Mouse (Mus musculus) T-helper 2 cell (primary cell): Measurements from ENCODE around the gene Smg9.
"Not testable (repeated sequence)": the region's sequence is repeated elsewhere in the genome, so short reads cannot be mapped to it uniquely, and the experiment has no call there.

ENCODE experiments used
- in situ Hi-C: fragments of 300-600 bp; cut with MboI, MseI; formaldehyde crosslinking; loops from one replicate; pipeline ENCODE4 v1.15.1; 2025; ENCODE audit warnings: high pct_unique_total_duplicates

Smg9 gene

GRCm38 (mm10) chr7:24377091-24377865 is 22.1 kb upstream of the Smg9 start:
- in situ Hi-C loops: loop anchor here (5.0 kb wide), 1 partner anchor 295 kb away; the partner anchor contains the start of gene Zfp180

DNA sequence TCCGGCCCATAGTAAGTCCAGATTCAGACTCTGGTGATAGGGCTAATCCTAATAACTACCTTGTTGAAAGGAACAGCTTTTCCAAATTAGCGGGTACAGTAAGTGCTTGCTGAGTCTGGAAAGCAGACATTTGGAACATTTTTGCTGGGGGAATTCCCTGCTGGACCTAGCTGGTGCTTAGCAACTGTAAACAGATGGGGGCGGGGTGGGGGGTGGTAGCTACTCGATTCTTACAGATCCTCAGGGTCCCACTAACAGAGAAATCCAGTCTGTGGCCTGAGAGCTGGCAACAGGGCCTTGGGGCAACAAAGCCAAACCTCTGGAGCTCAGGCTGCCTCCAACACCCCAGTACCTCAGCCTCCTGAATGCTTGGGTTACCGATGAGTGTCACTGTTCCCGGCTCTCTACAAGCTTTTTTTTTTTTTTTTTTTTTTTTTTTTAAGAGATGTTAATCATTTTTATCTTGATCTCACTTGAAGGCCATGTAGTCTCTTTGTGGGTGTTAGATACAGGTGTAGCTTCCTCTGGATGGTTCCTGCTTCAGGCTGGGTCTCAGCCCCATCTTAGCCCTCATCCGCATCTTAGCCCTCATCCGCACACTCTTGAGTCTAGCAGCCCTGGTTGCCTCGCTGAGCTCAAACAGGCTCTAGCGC is 21.2 kb upstream of the Smg9 start:
- in situ Hi-C loops: loop anchor here (5.0 kb wide), 1 partner anchor 296 kb away; the partner anchor contains the start of gene Zfp180

DNA sequence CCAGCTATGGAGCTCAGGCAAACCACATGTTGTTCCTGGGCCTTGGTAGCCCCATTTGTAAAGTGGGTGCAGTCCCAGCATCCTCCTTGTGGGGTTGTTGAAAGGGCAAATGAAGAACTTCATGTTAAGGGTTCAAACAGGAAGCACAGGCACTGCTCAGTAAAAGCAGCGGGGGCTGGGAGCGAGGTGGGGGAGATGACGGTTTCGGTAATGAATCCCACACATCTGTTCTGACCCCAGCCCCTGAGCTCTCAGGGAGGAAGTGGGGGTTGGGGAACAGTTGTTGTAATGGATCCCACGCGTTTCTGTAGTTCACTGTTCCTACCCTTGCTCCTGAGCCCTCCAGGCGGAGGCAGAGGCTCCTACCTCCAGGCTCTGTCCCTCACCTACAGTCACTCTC is 19.5 kb upstream of the Smg9 start:
- in situ Hi-C loops: loop anchor here (5.0 to 10.0 kb wide), 3 partner anchors 298 to 1305 kb away; partner anchors contain the start of genes B9d2, Lipe, Tgfb1 and Zfp180

- in situ Hi-C loops: loop anchor here (10.0 kb wide), 2 partner anchors 1014 to 1304 kb away; partner anchors contain the start of genes B9d2, Lipe and Tgfb1
These were observed 19.0 kb upstream of the Smg9 start for GRCm38 (mm10) chr7:24380370-24380769.

DNA sequence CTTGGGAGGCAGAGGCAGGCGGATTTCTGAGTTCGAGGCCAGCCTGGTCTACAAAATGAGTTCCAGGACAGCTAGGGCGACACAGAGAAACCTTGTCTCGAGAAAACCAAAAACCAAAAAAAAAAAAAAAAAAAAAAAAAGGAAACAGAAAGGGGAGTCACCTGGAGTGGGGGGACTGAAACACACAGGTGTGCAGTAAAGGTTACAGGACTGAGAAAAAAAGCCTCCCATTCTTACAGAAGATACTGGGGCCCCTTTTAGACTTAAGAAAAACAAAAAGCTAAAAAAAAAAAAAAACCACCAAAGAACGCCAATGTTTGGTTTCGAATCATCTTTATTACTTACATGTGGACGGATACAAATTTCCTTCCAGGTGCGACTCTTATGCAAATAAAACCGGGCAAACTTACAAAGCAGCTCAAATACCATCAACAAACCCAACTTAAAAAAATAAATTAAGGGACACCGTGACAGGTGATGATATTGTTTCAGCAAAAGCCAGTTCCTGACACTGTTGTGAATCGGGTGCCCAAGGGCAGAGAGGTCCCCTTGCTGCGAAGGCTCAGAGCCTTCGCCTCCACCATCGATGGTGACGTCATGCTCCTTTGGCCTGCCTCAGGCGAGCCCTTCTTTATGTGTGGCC is 16.6 kb upstream of the Smg9 start:
- in situ Hi-C loops: loop anchor here (10.0 kb wide), 2 partner anchors 1012 to 1302 kb away; partner anchors contain the start of genes B9d2, Lipe and Tgfb1

- in situ Hi-C loops: loop anchor here (10.0 kb wide), 2 partner anchors 1011 to 1301 kb away; partner anchors contain the start of genes B9d2, Lipe and Tgfb1
These were observed 15.3 kb upstream of the Smg9 start for GRCm38 (mm10) chr7:24384070-24384469.

DNA sequence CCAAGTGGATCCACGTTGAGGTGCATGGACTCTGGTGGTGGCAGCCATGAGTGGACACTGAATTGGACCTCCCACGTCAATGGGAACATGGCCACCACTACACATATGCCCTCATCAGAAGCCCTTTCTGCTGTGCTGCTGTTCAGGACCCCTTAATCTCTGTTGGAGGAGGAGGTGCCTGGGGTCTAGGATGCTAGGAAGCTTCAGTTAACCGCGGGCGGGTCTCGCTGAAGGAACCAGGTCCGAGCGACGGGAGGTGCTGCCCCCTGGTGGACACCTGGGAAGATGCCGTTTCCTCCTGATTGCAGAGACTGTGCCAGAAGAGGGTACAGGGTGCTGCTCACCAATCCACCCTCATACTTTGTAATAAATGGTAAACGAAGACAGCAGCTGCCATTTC is 14.6 kb upstream of the Smg9 start:
- in situ Hi-C loops: loop anchor here (10.0 kb wide), 2 partner anchors 1010 to 1300 kb away; partner anchors contain the start of genes B9d2, Lipe and Tgfb1

GRCm38 (mm10) chr7:24387059-24387556 is 12.3 kb upstream of the Smg9 start:
- in situ Hi-C loops: loop anchor here (10.0 kb wide), 2 partner anchors 1008 to 1298 kb away; partner anchors contain the start of genes B9d2, Lipe and Tgfb1

DNA sequence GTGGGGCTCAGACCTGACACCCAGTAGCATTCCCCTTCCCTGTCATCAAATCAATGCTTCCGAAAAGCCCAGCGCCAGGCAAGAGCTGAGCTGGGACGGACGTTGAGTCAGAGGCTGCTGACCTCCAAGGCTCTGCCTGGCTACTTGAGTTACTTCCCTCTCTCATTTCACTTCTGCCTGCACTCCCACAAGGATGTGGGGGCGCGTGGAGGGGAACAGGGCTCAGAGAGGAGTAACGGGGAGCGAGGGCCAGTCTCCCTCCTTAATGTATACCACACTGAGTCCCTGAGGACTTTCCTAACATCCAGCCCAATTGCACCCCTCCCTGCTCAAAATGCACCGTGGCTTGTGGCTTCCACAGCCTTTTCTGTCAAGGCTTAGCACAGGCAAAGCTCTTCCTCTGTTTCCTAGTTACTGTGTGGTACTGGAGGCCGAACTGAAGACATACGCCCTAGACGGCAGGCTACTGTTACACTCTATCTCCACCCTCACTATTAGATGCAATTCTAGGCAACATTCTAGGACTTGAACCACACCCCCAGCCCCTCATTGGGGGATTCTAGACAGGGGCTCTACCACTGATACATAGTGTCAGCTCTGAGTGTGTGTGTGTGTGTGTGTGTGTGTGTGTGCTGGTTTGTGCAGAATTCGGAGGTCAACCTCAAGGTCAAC is 9.8 kb upstream of the Smg9 start:
- in situ Hi-C loops: loop anchor here (10.0 kb wide), 2 partner anchors 1005 to 1295 kb away; partner anchors contain the start of genes B9d2, Lipe and Tgfb1

DNA sequence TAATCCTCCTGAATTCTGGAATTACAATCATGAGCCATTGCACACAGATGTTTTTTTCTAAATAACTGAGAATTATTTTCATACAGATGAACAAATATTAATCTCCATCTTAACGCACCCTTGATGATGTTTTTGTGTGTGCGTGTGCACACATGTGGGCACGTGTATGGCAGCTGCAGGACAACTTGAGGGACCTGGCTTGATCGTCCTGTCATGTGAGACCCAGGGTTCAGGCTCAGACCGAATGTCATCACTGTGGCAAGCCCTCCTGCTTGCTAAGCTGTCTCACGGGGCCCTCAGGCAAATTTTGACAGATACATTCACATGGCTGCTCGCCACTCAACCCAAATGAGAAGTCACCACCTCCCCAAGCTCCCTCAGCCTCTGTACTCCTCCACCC is 8.9 kb upstream of the Smg9 start:
- in situ Hi-C loops: no loop called here

- in situ Hi-C loops: no loop called here
These were observed 8.3 kb upstream of the Smg9 start for GRCm38 (mm10) chr7:24391077-24391476.

- in situ Hi-C loops: no loop called here
These were observed 7.7 kb upstream of the Smg9 start for GRCm38 (mm10) chr7:24391687-24392086.

DNA sequence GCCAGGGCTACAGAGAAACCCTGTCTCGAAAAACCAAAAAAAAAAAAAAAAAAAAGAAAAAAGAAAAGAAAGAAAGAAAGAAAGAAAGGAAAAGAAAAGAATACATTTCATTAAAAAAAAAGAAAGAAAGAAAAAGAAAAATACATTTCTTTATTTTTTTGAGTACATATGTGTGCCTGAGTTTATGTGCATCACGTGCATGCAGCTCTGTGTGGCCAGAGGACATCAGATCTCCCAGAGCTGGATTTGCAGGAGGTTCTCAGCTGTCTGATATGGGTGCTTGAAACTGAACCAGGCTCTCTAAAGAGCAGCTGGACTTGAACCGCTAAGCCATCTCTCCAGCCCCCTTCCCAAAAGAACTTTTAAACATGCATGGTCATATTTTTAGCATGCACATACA is 5.4 kb upstream of the Smg9 start:
- in situ Hi-C loops: no loop called here

GRCm38 (mm10) chr7:24394475-24395161 is 4.8 kb upstream of the Smg9 start:
- in situ Hi-C loops: no loop called here

DNA sequence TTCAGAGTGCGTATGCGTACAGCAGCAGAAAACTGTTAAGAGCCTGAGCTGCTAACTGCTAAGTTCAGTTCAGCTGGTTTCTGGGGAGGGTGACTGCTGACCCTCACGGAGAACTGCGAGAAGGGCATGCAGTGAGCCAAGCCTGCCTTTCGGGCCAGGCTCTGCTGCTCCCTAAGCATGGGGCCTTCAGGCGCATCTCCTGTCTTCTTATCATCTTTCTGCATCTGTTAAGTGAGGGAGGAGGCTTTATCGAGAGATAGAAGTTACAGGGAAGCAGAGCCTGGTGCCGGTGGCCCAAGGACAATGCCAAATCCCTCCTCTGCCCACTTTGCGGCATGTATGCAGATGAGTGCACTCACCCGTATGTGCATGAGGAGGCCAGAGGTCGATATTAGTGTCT is 2.6 kb upstream of the Smg9 start:
- in situ Hi-C loops: no loop called here

DNA sequence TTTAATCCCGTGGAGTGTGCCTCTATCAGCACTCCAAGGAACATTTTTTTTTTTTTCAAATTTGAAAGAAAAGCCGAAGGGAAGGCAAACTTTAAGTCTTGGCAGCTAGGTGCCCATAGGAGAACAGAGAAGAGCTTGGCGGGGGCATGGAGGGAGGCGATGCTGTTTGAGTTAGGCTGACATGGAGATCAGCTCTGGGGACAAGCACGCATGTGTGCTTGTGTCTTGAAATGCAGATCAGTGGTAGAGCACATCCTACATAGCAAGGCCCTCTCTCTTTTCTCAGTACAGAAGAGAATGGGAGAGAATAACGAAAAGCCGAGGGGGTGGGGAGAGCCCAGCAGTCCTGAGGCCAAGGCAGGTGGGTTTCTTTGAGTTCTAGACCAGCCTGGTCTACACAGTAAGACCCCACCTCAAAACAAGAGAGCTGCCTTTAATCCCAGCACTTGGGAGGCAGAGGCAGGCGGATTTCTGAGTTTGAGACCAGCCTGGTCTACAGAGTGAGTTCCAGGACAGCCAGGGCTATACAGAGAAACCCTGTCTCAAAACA is 980 bp upstream of the Smg9 start:
- in situ Hi-C loops: no loop called here

- in situ Hi-C loops: no loop called here
These were observed 648 bp downstream of the Smg9 start for GRCm38 (mm10) chr7:24400082-24400452.

DNA sequence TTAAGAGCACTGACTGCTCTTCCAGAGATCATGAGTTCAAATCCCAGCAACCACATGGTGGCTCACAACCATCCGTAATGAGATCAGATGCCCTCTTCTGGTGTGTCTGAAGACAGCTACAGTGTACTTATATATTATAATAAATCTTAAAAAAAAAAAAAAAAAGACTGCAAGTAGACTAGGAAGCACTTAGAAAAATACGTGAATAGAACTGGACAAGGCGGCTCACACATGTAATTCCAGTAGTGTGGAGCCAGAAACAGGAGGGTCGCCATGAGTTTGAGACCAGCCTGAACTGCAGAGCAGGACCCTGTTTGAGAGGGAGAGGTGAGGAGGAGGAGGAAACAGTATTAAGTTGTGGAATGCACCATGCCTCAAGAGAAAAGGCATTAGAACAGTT is 1.1 kb downstream of the Smg9 start:
- in situ Hi-C loops: not testable (repeated sequence)

GRCm38 (mm10) chr7:24402851-24403250 is 3.4 kb downstream of the Smg9 start:
- in situ Hi-C loops: no loop called here

DNA sequence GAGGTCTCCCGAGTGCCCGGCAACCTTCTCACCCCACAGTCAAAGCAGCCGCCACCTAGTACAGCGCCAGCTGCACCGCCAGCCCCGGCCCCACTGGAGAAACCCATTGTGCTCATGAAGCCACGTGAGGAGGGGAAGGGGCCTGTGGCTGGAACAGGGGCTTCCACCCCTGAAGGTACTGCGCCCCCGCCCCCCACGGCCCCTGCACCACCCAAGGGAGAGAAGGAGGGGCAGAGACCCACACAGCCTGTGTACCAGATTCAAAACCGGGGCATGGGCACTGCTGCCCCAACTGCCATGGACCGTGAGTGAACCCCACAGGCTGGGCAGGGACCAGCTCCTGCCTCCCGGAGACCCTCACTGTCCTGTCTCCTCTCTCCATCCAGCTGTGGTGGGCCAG is 6.2 kb downstream of the Smg9 start:
- in situ Hi-C loops: no loop called here
